Mouse (Mus musculus) adrenal gland, postnatal 25 days (tissue): ENCODE results near the gene Gm9944. TPM values are rescaled to one million over a fixed set of nuclear protein-coding genes. Genes with fewer than 3 reads are reported as not detected.

ENCODE experiments used
- DNase-seq: peaks from one replicate; pipeline ENCODE4 v3.0.0; 2021; ENCODE audit warnings: mixed read lengths
- long read RNA-seq: library from polyadenylated mRNA; stranded (forward); transcript quantifications from one replicate; pipeline ENCODE4 v2.0.0, GENCODE M21; 2021
- total RNA-seq: library from RNA; stranded (reverse); gene quantifications from 2 replicates; pipeline ENCODE4 v1.2.3, GENCODE M21; 2021

The Gm9944 gene
- not detected in 2 replicates for total RNA-seq
- long read RNA-seq = 0 reads

GRCm38 (mm10) chr4:144453217-144453616, at the start of gene Gm9944:
TSS of gene Gm9944 (minus strand) at chr4:144453317.
- no peak for DNase-seq

DNA sequence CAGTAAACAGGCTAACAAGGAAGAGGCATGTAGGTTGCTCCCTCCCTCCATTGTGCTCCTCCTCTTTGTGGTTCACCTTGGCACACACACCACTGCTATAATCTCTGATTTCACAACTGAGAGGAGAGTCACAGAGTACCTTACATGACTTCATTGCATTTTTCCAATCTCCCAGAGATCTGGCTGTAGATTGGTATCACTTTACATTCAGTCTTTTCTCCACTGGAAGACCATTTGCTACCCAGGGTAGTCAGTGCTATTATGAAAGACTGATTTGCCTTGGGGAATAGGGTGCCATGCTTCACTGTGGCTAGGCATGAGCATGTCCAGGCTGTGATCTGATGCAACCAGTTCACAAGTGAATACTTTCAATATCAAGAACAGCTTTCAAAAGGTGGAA, 40.2 kb upstream of the Gm9944 start:
- DNase-seq = no peak

GRCm38 (mm10) chr4:144468091-144468490, 15.0 kb upstream of the Gm9944 start:
- DNase-seq = no peak

DNA sequence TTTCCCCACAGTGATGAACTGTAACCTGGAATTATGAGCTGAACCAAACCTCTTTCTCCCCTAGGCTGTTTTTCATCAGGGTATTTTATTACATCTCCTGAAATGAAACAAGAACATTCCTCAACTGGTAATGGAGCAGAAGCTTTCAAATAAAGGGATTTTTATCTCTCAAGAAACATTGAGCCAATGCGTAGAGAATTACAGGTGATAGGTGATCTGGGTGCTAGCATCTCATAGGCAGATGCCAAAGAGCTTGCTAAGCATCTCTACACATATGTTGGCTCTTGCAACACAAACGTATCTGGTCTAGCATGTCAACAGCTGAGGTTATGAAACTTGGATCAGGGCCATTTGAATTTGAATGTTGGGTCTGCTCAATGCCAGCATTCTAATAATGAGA, 12.1 kb upstream of the Gm9944 start:
- DNase-seq = no peak

DNA sequence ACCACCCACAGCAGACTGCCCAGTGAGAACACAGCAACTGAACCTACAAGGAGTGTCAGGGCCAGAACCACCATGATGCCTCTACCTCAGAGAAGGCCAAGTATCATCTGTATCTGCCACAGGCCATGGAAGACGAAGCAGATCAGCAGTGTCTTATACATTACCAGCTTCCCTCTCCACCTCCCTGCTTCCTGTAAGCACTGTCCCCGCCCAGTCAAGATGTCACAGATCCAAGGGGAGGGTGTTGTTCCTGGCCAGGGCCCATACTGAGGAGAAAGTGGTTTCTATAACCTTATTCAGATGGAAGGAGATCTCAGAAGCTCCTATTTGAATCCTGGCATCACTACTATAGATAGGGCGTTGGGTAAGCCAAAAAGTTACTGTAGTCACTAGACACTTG, 10.5 kb upstream of the Gm9944 start, which contains the start of gene Aadacl3:
Gene Aadacl3, minus strand, starts transcription at position 101 of the 400 bp plus-strand sequence.
- no peak for DNase-seq

GRCm38 (mm10) chr4:144448546-144448945, 4.6 kb downstream of the Gm9944 start:
- no peak for DNase-seq

DNA sequence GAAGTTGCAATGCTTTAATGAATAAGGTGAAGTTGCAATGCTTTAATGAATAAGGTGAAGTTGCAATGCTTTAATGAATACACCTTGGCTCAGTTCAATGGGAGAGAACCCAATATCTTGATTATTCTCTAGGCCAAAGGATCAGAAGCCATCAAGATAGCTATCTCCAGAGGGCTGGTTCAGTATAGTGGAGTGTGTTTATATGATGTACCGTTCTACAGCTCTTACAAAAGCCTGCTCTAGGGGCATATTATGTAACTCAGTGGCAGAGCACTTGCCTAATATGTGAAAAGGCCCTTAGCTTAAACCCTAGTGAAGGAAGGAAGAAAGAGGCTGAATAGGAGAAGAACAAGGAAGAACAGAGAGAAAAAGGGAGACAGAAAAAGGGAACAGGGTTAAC, 11.5 kb downstream of the Gm9944 start:
- no peak for DNase-seq

DNA sequence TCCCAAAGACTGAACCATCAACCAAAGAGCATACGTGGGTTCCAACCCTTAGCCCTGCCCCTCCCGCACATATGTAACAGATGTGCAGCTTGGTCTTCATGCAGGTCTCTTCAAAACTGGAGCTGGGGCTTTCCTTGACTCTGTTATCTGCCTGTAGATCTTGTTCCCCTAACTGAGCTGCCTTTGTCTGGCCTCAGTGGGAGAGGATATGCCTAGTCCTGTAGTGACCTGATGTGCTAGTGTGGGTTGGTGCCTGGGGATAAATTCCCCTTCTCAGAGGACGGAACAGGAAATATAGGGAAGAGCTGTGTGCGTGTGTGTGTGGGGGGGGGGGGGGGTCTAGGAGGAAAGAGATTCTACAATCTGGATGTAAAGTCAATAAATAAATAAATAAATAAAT, 12.0 kb downstream of the Gm9944 start:
- DNase-seq = no peak

DNA sequence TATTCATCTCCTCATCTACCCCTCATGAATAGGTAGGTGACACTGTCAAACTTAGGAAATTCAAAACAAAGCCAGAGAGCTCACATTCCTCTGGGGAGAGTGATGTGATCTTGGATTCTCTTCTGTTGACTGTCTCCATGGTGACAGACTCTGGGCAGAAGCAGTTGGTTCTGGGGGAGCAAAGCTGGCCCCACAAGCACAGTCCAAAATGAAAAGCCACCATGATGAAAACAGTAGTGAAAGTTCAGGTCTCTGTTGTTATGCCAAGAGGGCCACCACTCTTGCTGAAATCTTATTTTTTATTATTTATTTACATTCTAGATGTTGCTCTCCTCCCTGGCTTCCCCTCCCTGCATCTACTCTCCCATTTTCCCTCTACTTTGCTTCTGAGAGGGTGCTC, 14.4 kb downstream of the Gm9944 start, which contains the start of gene 1700012P22Rik:
Gene 1700012P22Rik, minus strand, starts transcription at position 101 of the 400 bp plus-strand sequence.
- no peak for DNase-seq

DNA sequence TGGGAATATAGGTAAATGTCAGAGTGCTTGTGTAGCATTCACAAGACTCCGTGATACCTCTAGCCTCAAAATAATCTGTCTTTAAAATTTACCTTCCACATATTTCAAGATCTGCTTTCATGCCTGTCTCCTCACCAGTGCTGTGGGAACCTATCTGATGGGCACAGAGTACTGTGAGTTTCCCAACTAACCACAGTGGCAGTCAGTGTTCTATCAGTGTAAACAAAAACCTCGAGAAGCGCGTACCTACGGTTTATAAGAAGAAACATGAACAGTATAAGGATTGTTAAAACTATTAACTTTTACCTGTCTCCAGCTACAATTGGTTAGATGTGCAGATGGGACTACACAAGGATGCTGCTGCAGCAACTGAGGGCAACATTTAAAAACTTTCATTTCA, 19.9 kb downstream of the Gm9944 start:
- DNase-seq = no peak

DNA sequence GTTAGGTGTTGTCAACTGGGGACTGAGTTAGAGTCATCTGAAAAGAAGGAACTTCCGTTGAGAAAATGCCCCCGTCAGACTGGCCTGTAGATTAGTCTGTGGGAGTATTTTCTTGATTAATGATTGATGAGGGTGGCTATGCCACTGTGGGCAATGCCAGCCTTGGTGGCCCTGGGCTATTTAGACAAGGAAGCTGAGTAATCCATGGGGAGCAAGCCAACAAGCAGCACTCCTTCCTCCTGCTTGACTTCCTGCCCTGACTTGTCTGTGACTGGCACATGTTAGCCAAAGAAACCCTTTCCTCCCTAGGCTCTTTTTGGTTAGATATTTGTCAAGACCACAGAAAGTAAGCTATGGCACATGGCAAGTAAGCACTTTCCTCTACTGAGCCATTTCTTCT, 22.4 kb downstream of the Gm9944 start:
- DNase-seq = no peak

GRCm38 (mm10) chr4:144428868-144429267, 24.2 kb downstream of the Gm9944 start:
- peak; percentile 3 for DNase-seq

GRCm38 (mm10) chr4:144424590-144424989, 28.5 kb downstream of the Gm9944 start:
- DNase-seq = no peak

GRCm38 (mm10) chr4:144420644-144421043, 32.5 kb downstream of the Gm9944 start:
- DNase-seq = no peak

- DNase-seq = no peak
These were observed 44.8 kb downstream of the Gm9944 start, which contains the start of gene Pramef12 for GRCm38 (mm10) chr4:144408290-144408689. TSS of gene Pramef12 (minus strand) at chr4:144408464.

DNA sequence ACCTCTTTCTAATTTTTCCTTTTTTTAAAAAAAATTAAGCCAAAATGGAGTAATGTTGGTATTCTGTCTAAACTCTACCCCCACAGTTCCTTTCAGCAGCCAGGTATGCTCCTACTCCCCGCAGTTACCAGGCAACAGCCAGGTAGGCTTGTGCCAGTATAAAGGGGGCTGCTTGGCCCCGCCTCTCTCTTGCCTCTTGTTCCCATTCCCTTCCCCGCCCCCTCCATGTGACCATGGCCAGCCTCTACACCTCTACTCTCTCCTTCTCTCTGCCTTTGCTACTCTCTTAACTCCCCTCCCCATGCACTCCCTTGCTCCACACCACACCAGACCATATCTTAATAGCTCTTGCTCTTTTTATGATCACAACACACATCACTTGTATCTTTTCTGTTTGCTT, 46.9 kb downstream of the Gm9944 start:
- no peak for DNase-seq

DNA sequence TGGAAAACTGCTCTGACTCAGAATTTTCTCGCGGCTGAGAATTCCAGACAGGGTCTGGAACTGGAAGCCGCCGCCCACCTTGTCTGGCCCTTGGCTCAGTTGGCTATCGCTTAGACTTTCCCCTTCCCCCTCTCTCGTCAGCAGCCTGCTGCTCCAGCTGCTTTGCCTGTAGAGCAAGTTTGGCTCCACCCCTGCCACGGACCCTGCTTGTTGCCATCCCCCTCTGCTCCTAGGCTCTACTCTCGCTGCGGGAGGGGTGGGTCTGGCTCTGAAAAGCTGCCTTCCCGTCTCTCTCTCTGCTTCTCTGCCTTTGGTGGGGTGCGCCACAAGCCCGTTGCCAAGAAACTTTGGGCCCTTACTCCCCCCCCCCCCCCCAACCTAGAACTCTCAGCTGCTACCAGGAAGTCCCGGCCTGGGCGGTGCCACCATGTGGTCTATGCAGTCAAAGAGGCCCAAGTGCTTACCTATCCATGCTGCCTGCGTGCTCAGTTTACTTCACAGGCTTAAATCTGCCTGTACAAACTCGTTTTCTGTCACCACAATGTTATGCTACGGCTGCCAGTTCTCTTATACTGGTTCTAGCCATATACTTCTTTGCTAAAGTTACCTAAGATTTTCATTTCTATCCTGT, 48.5 kb downstream of the Gm9944 start:
- DNase-seq = no peak

Other genes starting within 250 kb of the Gm9944 start
- gene C87977, start 240.0 kb downstream of the Gm9944 start, total RNA-seq = not detected in 2 replicates
- not detected in 2 replicates for gene Pramel5, start 172.8 kb downstream of the Gm9944 start, total RNA-seq
- gene Gm13128, start 123.1 kb downstream of the Gm9944 start, total RNA-seq = not detected in 2 replicates
- not detected in 2 replicates for gene Gm13119, start 95.4 kb downstream of the Gm9944 start, total RNA-seq
- gene Pramef20, start 75.4 kb downstream of the Gm9944 start, total RNA-seq = not detected in 2 replicates
- not detected in 2 replicates for gene Pramef12, start 44.9 kb downstream of the Gm9944 start, total RNA-seq
- gene 1700012P22Rik, start 14.5 kb downstream of the Gm9944 start, total RNA-seq = not detected in 2 replicates
- not detected in 2 replicates for gene Aadacl3, start 10.4 kb upstream of the Gm9944 start, total RNA-seq
- not detected in 2 replicates for gene 9430007A20Rik, start 66.5 kb upstream of the Gm9944 start, total RNA-seq
- gene Gm13124, start 111.8 kb upstream of the Gm9944 start, total RNA-seq = not detected in 2 replicates
- gene Aadacl4, start 160.4 kb upstream of the Gm9944 start, total RNA-seq = not detected in 2 replicates
- gene Gm436, start 233.1 kb upstream of the Gm9944 start, total RNA-seq = not detected in 2 replicates